Mouse (Mus musculus) hindlimb bud, embryonic 11.5 days (tissue): ENCODE results near the gene Apobec2.

Experiments used
- DNase-seq: peaks from one replicate; pipeline ENCODE4 v3.0.0-alpha.2; 2012; ENCODE audit warnings: low read depth, low spot score; ENCODE audit errors: extremely low spot score

Gene Apobec2

DNA sequence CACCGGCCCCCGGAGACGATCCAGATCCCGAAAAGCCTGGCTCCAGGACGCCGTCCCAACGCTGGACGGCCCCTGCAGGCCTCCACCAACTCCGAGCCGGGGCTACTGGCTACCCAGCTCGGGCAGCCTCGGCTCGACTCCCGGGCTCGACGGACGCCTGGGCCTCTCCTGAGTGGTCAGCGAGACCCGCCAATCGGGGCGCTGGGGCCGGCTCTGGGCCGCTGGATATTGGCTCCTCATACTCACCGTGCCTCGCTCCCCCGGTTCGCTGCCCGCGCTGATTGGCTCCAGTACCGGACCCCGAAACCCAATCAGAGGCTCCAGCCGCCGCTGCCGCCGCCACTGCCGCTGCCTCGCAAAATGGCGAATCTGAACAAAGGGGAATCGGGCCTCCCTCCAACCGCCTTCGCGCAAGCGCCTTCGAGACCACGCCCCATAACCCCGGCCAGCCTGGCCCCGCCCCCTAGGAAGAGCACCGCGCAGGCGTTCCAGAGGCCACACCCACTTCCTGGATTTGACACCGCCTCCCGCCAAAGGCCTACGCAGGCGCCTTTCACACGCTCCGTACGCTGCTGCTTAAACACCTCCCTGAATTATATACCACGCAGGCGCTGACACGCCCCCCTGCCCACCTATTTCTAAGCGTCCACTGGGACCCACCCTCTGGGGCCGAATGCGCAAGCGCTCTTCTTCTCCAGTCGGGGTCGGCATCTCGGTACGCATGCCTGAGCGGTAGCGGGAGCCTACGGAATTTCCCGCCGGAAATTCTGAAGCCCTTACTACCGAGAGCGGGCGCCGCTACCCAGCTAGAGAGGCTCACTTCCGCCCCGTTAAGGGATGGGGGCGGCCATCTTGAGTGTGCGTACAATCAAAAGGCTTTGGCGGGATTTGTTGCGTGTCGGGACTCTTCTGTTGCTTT is 23.1 kb downstream of the Apobec2 start, which contains the start of the genes Nfya and Oard1:
TSS of gene Nfya (minus strand) at position 527 of the 919 bp plus-strand sequence.
TSS of gene Oard1 (plus strand) at position 635 of the 919 bp plus-strand sequence.
- peak; percentile 96 for DNase-seq

DNA sequence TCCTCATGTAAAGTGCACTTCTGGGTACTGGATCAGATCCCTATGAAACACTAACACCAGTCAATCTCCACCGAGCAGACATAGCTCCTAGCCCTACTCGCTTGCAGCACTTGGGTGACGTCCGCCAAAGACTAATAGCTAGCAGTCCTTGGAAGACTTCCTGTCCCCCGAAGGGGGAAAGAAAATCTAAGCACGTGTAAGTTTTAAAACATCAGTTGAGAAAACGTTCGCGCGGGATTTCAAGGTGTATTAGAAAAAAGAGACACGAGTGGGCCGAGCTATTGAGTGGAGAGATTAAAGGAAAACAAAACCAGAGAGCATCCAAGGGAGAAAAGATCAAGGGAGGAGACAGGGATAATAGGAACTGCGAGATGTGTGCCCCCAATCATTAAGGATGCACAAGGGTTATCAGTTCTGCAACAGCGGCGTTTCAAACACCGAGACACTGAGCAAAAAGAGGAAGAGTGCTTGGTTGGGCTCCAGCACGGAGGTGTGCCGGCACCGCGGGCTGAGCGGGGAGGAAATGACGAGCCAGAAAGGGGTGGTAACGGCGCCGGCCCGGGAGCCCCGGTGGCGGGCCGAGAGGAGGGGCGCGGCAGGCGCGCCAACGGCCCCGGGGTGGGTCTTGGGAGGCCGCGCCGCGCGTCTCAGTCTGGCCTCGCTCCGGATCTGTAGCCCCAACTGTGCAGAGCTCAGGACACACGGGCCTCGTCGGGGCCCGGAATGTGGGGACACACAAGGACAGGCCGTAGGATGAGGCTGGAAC is 24.0 kb downstream of the Apobec2 start:
- DNase-seq: no peak

DNA sequence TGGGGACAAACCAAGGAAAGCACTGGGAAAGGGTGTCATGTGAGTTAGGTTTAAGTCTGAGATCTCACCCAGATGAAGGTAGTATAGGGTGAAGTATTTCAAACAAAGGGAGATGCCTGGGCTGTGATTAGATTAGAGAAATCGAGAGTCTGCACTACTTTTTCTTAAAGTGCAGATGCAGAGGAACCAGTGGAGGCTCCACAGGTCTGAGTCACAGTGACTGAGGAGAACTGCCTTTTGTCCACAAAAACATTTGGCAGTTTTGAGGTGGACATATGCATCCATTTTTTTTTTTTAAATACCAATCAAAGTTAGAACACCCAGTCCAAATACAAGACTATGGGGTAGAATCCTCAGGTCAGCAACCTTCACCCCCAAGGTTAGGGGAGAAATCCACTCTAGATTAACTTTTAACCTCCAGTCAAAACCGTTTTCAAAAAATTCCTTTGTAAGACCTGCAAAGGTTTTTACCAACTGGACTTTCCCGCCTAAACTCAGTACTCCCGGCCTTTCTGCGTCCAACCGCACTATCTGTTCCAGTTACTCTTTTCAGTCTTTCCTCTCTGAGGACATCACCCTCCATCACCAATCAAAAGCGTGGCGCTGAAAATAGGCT is 24.7 kb downstream of the Apobec2 start:
- no peak for DNase-seq

DNA sequence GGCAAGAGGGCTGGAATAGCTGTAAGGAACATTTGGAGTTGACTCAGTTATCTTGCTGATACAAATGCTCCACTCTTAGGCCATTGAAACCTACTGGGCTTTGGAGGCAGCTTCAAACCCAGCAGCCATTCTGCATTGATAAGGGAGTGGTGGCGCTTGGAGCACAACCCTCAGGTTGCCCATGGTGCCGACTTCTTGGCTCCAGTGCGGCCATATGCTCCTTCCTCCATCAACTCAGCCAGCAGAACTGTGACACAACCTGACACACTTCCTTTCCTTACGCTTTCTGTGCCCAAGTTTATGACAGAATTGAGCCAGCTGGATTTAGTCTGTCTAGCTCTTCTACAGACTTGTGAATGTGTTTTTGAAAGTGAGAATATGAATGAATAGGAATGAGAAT is 25.6 kb downstream of the Apobec2 start:
- no peak for DNase-seq

- no peak for DNase-seq
These were observed 28.0 kb downstream of the Apobec2 start for GRCm38 (mm10) chr17:48404706-48405105.

DNA sequence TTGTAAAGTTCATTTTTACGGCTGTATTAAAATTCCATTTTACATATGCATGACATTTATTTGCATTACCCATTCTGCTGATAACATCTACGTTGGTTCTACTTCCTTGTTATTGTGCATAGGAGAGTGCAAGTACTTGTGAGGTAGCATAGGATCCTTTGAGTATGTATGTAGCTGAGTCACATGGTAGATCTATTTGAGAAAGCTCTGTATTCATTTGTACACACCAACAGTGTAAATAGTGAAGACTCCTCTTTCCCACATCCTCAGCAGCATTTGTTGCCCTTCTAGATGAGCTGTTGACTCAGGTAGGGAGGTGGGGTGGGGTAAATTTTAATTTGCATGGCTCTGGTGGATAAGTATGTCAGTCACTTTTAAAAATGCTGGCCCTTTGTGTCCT is 28.9 kb downstream of the Apobec2 start:
- DNase-seq: no peak

DNA sequence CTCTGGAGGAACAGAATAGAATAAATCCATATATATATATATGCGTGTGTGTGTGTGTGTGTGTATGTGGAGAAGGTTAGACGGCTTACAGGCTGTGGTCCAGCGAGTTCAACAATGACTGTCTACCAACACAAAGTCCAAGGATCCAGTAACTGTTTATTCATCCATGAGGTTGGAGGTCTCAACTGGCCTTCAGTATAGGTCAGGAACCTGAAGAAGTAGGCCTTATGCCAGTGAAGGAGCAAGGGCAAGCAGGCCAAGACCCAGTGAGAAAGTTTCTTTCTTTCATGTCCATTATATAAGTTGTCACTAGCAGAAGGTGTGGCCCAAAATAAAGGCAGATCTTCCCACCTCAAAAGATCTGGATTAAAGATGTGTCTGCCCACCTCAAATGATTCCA is 30.0 kb downstream of the Apobec2 start:
- DNase-seq: no peak

DNA sequence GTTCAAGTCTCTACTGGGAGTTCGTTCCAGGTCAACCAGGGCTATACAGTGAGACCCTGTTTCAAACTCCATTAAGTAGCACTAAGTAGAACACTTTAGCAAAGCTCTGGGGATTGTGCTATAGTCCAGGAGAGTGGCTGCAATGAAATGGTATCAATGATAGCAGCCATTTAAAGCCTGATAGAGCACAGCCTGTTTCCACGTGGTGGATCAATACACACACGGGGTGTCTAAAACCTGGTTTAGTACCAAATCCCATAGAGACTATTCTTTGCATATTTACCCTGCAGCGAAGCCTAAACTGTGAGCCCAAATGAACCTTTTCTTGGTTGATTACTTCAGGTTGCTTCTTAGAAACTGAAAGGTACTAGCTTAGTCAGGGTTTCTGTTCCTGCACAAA is 31.0 kb downstream of the Apobec2 start:
- DNase-seq: no peak

DNA sequence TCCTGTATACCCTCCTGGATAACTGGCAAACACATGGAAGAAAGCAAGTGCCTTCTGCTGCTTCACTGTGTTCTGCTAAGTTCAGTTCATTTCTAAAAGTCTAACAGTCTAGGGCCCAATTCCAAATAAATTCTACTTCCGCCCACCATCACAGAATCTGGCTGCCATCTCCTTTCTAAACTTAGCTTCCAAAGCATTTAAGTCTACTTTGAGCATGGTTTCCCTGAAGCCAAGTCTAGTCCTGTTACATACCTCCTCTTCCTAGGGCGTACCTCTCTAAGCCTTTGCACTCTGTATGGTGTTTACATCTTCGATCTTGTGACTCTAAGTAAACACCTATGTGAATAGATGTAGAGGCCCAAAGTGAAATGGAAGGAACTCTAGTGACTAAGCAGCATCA is 40.1 kb downstream of the Apobec2 start:
- no peak for DNase-seq

- DNase-seq: no peak
These were observed 41.3 kb downstream of the Apobec2 start for GRCm38 (mm10) chr17:48391446-48391845.

- DNase-seq: no peak
These were observed 43.3 kb downstream of the Apobec2 start for GRCm38 (mm10) chr17:48389442-48389841.

DNA sequence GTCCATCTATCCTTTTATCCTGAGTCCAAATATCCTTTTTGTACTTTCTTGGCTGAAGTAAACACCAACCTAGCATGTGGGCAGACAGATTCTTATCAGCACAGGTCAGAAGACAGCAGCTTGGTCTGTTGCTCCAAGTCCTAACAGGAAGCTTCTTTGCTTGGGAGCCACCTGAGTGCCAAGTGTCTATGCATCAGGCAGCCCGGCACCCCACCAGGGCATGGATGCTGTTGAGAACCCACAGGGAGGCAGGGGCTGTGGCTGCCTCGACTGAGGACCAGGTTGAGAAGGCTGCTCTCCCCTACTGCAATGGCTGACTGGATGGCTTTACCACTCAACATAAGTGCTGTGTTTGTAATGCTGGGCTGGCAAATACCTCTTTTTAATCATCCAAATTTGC is 44.1 kb downstream of the Apobec2 start:
- no peak for DNase-seq

- no peak for DNase-seq
These were observed 46.8 kb downstream of the Apobec2 start for GRCm38 (mm10) chr17:48385786-48386461.

- no peak for DNase-seq
These were observed 53.7 kb downstream of the Apobec2 start for GRCm38 (mm10) chr17:48379050-48379449.

DNA sequence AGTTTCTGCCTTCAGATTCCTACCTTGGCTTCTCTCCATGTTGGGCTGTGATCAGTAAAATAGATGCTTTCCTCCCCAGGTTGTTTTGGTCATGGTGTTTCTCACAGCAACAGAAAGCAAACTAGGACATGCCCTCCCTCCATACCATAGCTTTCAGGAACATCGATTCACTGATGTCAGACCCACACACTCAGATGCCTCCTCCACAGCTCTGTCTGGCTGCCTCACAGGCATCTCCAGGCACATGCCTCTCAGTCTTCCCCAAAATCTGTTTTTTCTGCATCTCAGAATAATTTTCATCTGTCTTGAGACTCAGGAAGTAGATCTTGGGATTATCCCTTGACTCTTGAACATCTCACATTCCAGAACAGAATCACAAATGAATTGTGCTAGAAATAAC is 56.6 kb downstream of the Apobec2 start:
- no peak for DNase-seq

- no peak for DNase-seq
These were observed 59.7 kb downstream of the Apobec2 start for GRCm38 (mm10) chr17:48372987-48373386.

DNA sequence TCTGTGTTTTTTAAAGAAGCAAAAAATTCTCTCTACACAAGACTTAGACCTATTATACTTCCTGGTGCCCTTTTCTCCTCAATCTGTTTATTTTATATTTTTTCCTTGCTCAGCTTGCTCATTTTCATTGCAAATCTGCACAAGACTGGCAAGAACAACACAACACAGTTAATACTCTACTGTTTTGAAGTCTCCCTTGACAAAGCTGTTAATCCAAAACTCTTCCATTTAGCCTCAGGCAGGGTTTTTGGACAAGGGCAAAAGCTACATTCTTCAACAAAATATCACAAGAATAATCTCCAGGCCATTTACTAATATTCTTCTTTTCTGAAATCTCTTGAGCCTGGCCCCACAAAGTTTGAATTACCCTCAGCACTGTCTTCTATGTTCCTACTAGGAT is 61.1 kb downstream of the Apobec2 start:
- DNase-seq: no peak
